Mouse (Mus musculus) hindbrain, embryonic 11.5 days (tissue): ENCODE data around the gene Pan2. TPM values are rescaled to one million over a fixed set of nuclear protein-coding genes. Genes with fewer than 3 reads are reported as not detected.
A peak's percentile ranks its signal among the peaks of the same experiment; 100 is the strongest.

Experiments
- ATAC-seq: fragments of 200-750 bp; cut with Nextera tagmentation; 2 replicates; pipeline ENCODE4 v1.8.0; 2017; ENCODE audit warnings: mild to moderate bottlenecking, moderate TSS enrichment, moderate library complexity; ENCODE audit not compliant: low FRiP score
- DNase-seq: peaks from one replicate; pipeline ENCODE4 v3.0.0-alpha.2; 2015; ENCODE audit warnings: low spot score
- H3K27ac ChIP-seq: fragments of 300-500 bp; sonication (generic); 2 replicates; pipeline ENCODE4 v1.5.1; 2014; ENCODE audit warnings: mild to moderate bottlenecking, low read depth, low read length
- H3K27me3 ChIP-seq: fragments of 300-500 bp; sonication (generic); 2 replicates; pipeline ENCODE4 v1.6.1; 2014; ENCODE audit warnings: mild to moderate bottlenecking, low read length, moderate library complexity, mixed read lengths; ENCODE audit not compliant: control insufficient read depth, insufficient read depth
- H3K36me3 ChIP-seq: fragments of 300-500 bp; sonication (generic); 2 replicates; pipeline ENCODE4 v1.6.1; 2014; ENCODE audit warnings: mild to moderate bottlenecking, low read length, moderate library complexity, mixed read lengths; ENCODE audit not compliant: control insufficient read depth, insufficient read depth
- H3K4me1 ChIP-seq: fragments of 300-500 bp; sonication (generic); replicated peaks from 2 replicates; pipeline ENCODE4 v1.6.1; 2014; ENCODE audit warnings: low read length, mixed read lengths; ENCODE audit not compliant: control insufficient read depth, insufficient read depth
- H3K4me2 ChIP-seq: fragments of 300-500 bp; sonication (generic); replicated peaks from 2 replicates; pipeline ENCODE4 v1.6.1; 2014; ENCODE audit warnings: mild to moderate bottlenecking, low read depth, low read length
- H3K4me3 ChIP-seq: fragments of 300-500 bp; sonication (generic); 2 replicates; pipeline ENCODE4 v1.5.1; 2014; ENCODE audit warnings: low read depth, low read length
- H3K9ac ChIP-seq: fragments of 300-500 bp; sonication (generic); 2 replicates; pipeline ENCODE4 v1.6.1; 2014; ENCODE audit warnings: low read depth, low read length
- H3K9me3 ChIP-seq: fragments of 300-500 bp; sonication (generic); 2 replicates; pipeline ENCODE4 v1.6.1; 2016; ENCODE audit warnings: low read length; ENCODE audit not compliant: control insufficient read depth
- WGBS: fragments of 180-500 bp; shearing (Covaris S2); extraction: QIAGEN DNeasy Blood & Tissue Kit; methylation state at CpG from one replicate; pipeline ENCODE4 v1.1.7; 2014; 5-methylcytosine and 5-hydroxymethylcytosine counted together
- polyA plus RNA-seq: library from polyadenylated mRNA; unstranded; fragments of >200 nt; fragmentation: Nextera tagmentation; extraction: Ambion mirVana; gene quantifications from 2 replicates; pipeline ENCODE4 v1.2.1, GENCODE M21; 2014

Pan2 gene
- polyA plus RNA-seq, 1 experiment from 2014 or later: 31.2 TPM

GRCm38 (mm10) chr10:128336597-128336996 is 33.5 kb downstream of the Pan2 start:
- Histone ChIP-seq H3K27ac (no peak overlapping the region), H3K4me1 (0 out of 2 replicates have a peak, but pooled peaks cover 2% of the 10 kb centered on the region), H3K36me3 (no peaks in the 10 kb centered on the region), H3K9me3 (no peaks in the 10 kb centered on the region), H3K9ac (no peak overlapping the region), H3K4me2 (no peak overlapping the region), H3K27me3 (no peaks in the 10 kb centered on the region), H3K4me3 (no peak overlapping the region)
- 89% methylated on average over 3 of the region's 3 CpGs for WGBS
- ATAC-seq: no peak
- no peak for DNase-seq

GRCm38 (mm10) chr10:128337306-128338181 is 34.4 kb downstream of the Pan2 start, which contains the start of gene Cs:
Cs (plus strand) TSS chr10:128337734.
- Histone ChIP-seq H3K27ac (peak within 1 kb of the TSS; percentile 86), H3K4me2 (peak within 1 kb of the TSS; percentile 83), H3K9ac (peak within 1 kb of the TSS; percentile 92), H3K4me3 (peak within 1 kb of the TSS; percentile 98), H3K27me3 (no peaks in the 10 kb centered on the region), H3K4me1 (0 out of 2 replicates have a peak, but pooled peaks cover 2% of the 10 kb centered on the region), H3K9me3 (no peaks in the 10 kb centered on the region), H3K36me3 (no peaks in the 10 kb centered on the region)
- WGBS: 2% methylated on average over 61 of the region's 61 CpGs
- DNase-seq: peak; percentile 96
- peak; percentile 99 for ATAC-seq

GRCm38 (mm10) chr10:128338415-128338814 is 35.3 kb downstream of the Pan2 start:
- peak overlapping the region; percentile 92 for H3K9ac ChIP-seq
- H3K4me1 ChIP-seq: 0 out of 2 replicates have a peak, but pooled peaks cover 2% of the 10 kb centered on the region
- peak overlapping the region; percentile 83 for H3K4me2 ChIP-seq
- ATAC-seq: no peak
- no peak for DNase-seq
- no peaks in the 10 kb centered on the region for H3K36me3 ChIP-seq
- H3K9me3 ChIP-seq: no peaks in the 10 kb centered on the region
- no peaks in the 10 kb centered on the region for H3K27me3 ChIP-seq
- H3K27ac ChIP-seq: peak overlapping the region; percentile 86; the same call in 1 of the 2 replicates
- 24% methylated on average over 5 of the region's 5 CpGs for WGBS
- peak overlapping the region; percentile 98 for H3K4me3 ChIP-seq

- H3K4me1 ChIP-seq: 0 out of 2 replicates have a peak, but pooled peaks cover 2% of the 10 kb centered on the region
- no peak overlapping the region for H3K27ac ChIP-seq
- H3K9ac ChIP-seq: no peak overlapping the region; the same call in 1 of the 2 replicates
- no peak for DNase-seq
- no peaks in the 10 kb centered on the region for H3K36me3 ChIP-seq
- no peaks in the 10 kb centered on the region for H3K9me3 ChIP-seq
- no peak for ATAC-seq
- no peaks in the 10 kb centered on the region for H3K27me3 ChIP-seq
- WGBS: 82% methylated on average over 2 of the region's 2 CpGs
- peak overlapping the region; percentile 98 for H3K4me3 ChIP-seq
- peak overlapping the region; percentile 83; the same call in 1 of the 2 replicates for H3K4me2 ChIP-seq
Measured at GRCm38 (mm10) chr10:128338948-128339347, 35.8 kb downstream of the Pan2 start.

- Histone ChIP-seq H3K27me3 (no peaks in the 10 kb centered on the region), H3K27ac (no peak overlapping the region), H3K4me1 (0 out of 2 replicates have a peak, but pooled peaks cover 2% of the 10 kb centered on the region), H3K9me3 (no peaks in the 10 kb centered on the region), H3K9ac (no peak overlapping the region), H3K4me2 (no peak overlapping the region), H3K4me3 (no peak overlapping the region), H3K36me3 (no peaks in the 10 kb centered on the region)
- 82% methylated on average over 2 of the region's 2 CpGs for WGBS
- DNase-seq (no peak), ATAC-seq (no peak)
Measured at GRCm38 (mm10) chr10:128340257-128340656, 37.1 kb downstream of the Pan2 start.

- Histone ChIP-seq H3K4me2 (no peak overlapping the region), H3K9ac (no peak overlapping the region), H3K4me1 (0 out of 2 replicates have a peak, but pooled peaks cover 2% of the 10 kb centered on the region), H3K4me3 (no peak overlapping the region), H3K9me3 (no peaks in the 10 kb centered on the region), H3K36me3 (no peaks in the 10 kb centered on the region), H3K27ac (no peak overlapping the region), H3K27me3 (no peaks in the 10 kb centered on the region)
- DNase-seq (no peak), ATAC-seq (no peak)
- WGBS: 86% methylated on average over 1 of the region's 1 CpGs
Measured at GRCm38 (mm10) chr10:128343436-128343835, 40.3 kb downstream of the Pan2 start.

GRCm38 (mm10) chr10:128344568-128345275 is 41.6 kb downstream of the Pan2 start:
- no peak overlapping the region for H3K27ac ChIP-seq
- 77% methylated on average over 7 of the region's 7 CpGs for WGBS
- H3K4me2 ChIP-seq: no peak overlapping the region
- DNase-seq (no peak), ATAC-seq (no peak)
- no peaks in the 10 kb centered on the region for H3K9me3 ChIP-seq
- H3K36me3 ChIP-seq: no peaks in the 10 kb centered on the region
- H3K9ac ChIP-seq: no peak overlapping the region
- H3K27me3 ChIP-seq: no peaks in the 10 kb centered on the region
- no peaks in the 10 kb centered on the region for H3K4me1 ChIP-seq
- H3K4me3 ChIP-seq: no peak overlapping the region

GRCm38 (mm10) chr10:128347541-128347940 is 44.4 kb downstream of the Pan2 start:
- H3K36me3 ChIP-seq: 0 out of 2 replicates have a peak, but pooled peaks cover 5% of the 10 kb centered on the region
- no peaks in the 10 kb centered on the region for H3K27me3 ChIP-seq
- ATAC-seq (no peak), DNase-seq (no peak)
- H3K9ac ChIP-seq: no peak overlapping the region
- H3K27ac ChIP-seq: no peak overlapping the region
- H3K4me3 ChIP-seq: no peak overlapping the region
- no peaks in the 10 kb centered on the region for H3K4me1 ChIP-seq
- 94% methylated on average over 8 of the region's 8 CpGs for WGBS
- no peaks in the 10 kb centered on the region for H3K9me3 ChIP-seq
- no peak overlapping the region for H3K4me2 ChIP-seq
